Mouse (Mus musculus) small intestine, adult 2 months (tissue): ENCODE results near the gene Mier3.

Source experiments
- CTCF ChIP-seq: fragments of 200-500 bp; IDR thresholded peaks from 2 replicates; pipeline ENCODE4 v1.5.1; 2012; ENCODE audit warnings: low read depth, mild to moderate bottlenecking, control low read depth, inconsistent platforms, low read length, moderate library complexity, mixed read lengths; ENCODE audit not compliant: insufficient replicate concordance, insufficient read length; ENCODE audit errors: extremely low read depth
- POLR2A ChIP-seq: fragments of 200-500 bp; IDR thresholded peaks from 2 replicates; pipeline ENCODE4 v1.6.1; 2012; ENCODE audit warnings: low read depth, mild to moderate bottlenecking, control low read depth, inconsistent platforms, low read length, moderate library complexity

DNA sequence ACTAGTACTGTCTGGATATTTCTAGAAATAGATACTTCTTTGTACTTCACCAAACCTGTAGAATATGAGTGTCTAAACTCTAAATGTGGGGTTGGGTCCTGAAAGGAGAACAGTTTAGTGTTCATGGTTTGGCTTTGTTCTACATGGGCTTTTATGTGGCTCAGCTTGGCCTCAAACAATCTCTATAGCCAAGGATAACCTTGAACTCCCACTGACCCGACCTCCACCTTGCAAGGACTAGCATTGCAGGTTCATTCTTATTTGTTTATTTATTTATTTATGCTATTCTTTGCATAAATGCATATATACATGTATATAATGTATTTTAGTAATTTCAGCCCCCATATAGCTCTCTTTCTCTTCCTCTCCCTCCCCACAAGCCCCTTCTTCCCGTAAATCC lies 37.1 kb upstream of the Mier3 start:
- no peak for TF ChIP-seq CTCF
- TF ChIP-seq POLR2A, result no peak
